Mouse (Mus musculus) embryonic facial prominence, embryonic 11.5 days (tissue): Measurements from ENCODE around the gene Cdiptos. TPM values are rescaled to one million over a fixed set of nuclear protein-coding genes. Genes with fewer than 3 reads are reported as not detected.

Experiments used
- ATAC-seq: fragments of 200-750 bp; cut with Nextera tagmentation; replicated peaks from 2 replicates; pipeline ENCODE4 v1.8.0; 2017; ENCODE audit warnings: low read depth; ENCODE audit not compliant: insufficient number of reproducible peaks, low FRiP score, low TSS enrichment
- DNase-seq: peaks from one replicate; pipeline ENCODE4 v3.0.0-alpha.2; 2015; ENCODE audit warnings: low spot score
- H3K27ac ChIP-seq: fragments of 300-500 bp; sonication (generic); replicated peaks from 2 replicates; pipeline ENCODE4 v1.5.1; 2014; ENCODE audit warnings: mild to moderate bottlenecking, low read depth, low read length, control low read depth
- H3K27me3 ChIP-seq: fragments of 300-500 bp; sonication (generic); 2 replicates; pipeline ENCODE4 v1.6.1; 2014; ENCODE audit warnings: mild to moderate bottlenecking, low read length, moderate library complexity, mixed read lengths; ENCODE audit not compliant: control insufficient read depth, insufficient read depth
- H3K36me3 ChIP-seq: fragments of 300-500 bp; sonication (generic); replicated peaks from 2 replicates; pipeline ENCODE4 v1.6.1; 2014; ENCODE audit warnings: low read depth, mild to moderate bottlenecking, low read length, moderate library complexity, mixed read lengths; ENCODE audit not compliant: control insufficient read depth, insufficient read depth
- H3K4me1 ChIP-seq: fragments of 300-500 bp; sonication (generic); 2 replicates; pipeline ENCODE4 v1.6.1; 2014; ENCODE audit warnings: low read length, mixed read lengths; ENCODE audit not compliant: control insufficient read depth, insufficient read depth
- H3K4me2 ChIP-seq: fragments of 300-500 bp; sonication (generic); 2 replicates; pipeline ENCODE4 v1.6.1; 2014; ENCODE audit warnings: low read depth, mild to moderate bottlenecking, control low read depth, low read length, moderate library complexity
- H3K4me3 ChIP-seq: fragments of 300-500 bp; sonication (generic); 2 replicates; pipeline ENCODE4 v1.5.1; 2014; ENCODE audit warnings: low read depth, low read length, control low read depth
- H3K9ac ChIP-seq: fragments of 300-500 bp; sonication (generic); replicated peaks from 2 replicates; pipeline ENCODE4 v1.6.1; 2014; ENCODE audit warnings: mild to moderate bottlenecking, control low read depth, low read length
- H3K9me3 ChIP-seq: fragments of 300-500 bp; sonication (generic); replicated peaks from 2 replicates; pipeline ENCODE4 v1.6.1; 2016; ENCODE audit warnings: mild to moderate bottlenecking, low read length, inconsistent platforms, mixed read lengths; ENCODE audit not compliant: control insufficient read depth
- WGBS: fragments of 180-500 bp; shearing (Covaris S2); extraction: QIAGEN DNeasy Blood & Tissue Kit; methylation state at CpG from one replicate; pipeline ENCODE4 v1.1.7; 2014; 5-methylcytosine and 5-hydroxymethylcytosine counted together
- polyA plus RNA-seq: library from polyadenylated mRNA; unstranded; fragments of >200 nt; fragmentation: Nextera tagmentation; extraction: Ambion mirVana; gene quantifications from 2 replicates; pipeline ENCODE4 v1.2.1, GENCODE M21; 2014

Gene Cdiptos
- polyA plus RNA-seq, 1 experiment from 2014 or later, result 2.0 TPM

DNA sequence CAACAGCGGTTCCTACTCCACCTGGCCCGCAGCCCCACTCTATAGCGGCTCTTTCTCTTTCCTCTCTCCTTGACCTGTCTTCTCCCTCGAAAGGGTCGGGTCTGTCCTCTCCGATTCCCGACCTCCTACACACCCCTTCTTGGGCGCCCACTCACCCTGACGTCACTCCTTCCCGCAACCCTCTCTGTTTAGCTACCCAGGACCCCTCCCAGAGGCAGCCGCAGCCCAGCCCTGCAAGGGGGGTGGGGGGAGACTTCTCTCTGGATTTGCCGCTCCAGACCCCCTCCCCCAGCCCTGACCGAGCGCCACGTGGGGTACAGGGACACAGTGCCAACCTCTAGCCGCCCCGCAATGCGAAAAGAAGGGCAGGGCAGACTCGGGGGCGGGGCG, 26.5 kb downstream of the Cdiptos start, which contains the start of gene Asphd1:
TSS of gene Asphd1 (minus strand) at position 180 of the 390 bp plus-strand sequence.
- Histone ChIP-seq H3K36me3 (no peaks in the 10 kb centered on the region), H3K4me2 (peak within 1 kb of the TSS; percentile 88), H3K4me1 (peaks cover 2% of the 10 kb centered on the region; the same call in 1 of the 2 replicates), H3K9me3 (no peaks in the 10 kb centered on the region), H3K4me3 (peak within 1 kb of the TSS; percentile 32), H3K9ac (0 out of 2 replicates have a peak within 1 kb of the TSS, but pooled peaks have one; percentile 22), H3K27me3 (peaks cover 13% of the 10 kb centered on the region), H3K27ac (no peak within 1 kb of the TSS)
- WGBS, result 2% methylated on average over 21 of the region's 21 CpGs
- DNase-seq (peak; percentile 6), ATAC-seq (peak; percentile 65)

DNA sequence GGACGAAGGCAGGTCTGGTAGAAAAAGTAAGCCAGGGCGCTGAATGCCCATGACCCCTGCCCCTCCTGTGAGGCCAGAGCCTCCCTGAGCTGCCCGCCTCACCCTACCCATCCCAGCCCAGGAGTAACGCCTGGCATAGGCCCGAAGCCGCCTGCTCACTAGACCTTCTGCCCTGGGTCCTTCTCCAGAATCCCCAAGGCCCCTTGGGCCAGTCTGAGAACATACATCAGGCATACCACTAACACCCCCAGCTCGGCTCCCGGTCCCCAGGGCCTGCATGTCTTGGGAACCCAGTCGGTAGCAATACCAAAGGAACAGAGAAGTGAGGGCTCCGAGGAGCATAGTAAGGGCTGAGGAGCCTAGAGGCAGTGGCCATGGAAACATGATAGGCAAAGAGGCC, 27.3 kb downstream of the Cdiptos start:
- Histone ChIP-seq H3K27me3 (peaks cover 13% of the 10 kb centered on the region), H3K9ac (no peak overlapping the region), H3K27ac (no peak overlapping the region), H3K4me2 (no peak overlapping the region), H3K36me3 (no peaks in the 10 kb centered on the region), H3K9me3 (no peaks in the 10 kb centered on the region), H3K4me1 (peaks cover 2% of the 10 kb centered on the region; the same call in 1 of the 2 replicates), H3K4me3 (no peak overlapping the region)
- DNase-seq (no peak), ATAC-seq (no peak)
- WGBS, result 79% methylated on average over 10 of the region's 10 CpGs

DNA sequence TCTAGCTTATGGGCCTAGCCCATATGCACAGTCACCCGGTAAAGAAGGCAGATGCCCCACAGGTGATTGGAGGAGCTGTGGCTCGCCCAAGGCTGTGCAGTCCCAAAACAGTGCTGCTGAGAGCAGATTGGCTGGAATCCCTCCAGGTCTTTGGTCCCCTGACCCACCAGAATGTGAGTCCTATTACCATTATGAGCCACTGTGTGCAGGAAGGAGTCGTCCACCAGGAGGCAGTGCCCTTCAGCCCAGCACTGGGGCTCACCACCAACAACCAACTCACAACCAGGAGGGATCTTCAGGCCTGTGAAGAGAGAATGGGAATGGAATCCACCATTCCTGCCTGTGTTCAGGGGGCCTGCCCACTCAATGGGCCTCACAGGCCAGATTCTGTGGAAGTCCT, 29.4 kb downstream of the Cdiptos start:
- no peak for ATAC-seq
- 40% methylated on average over 3 of the region's 3 CpGs for WGBS
- no peak overlapping the region for H3K27ac ChIP-seq
- H3K27me3 ChIP-seq, result peaks cover 7% of the 10 kb centered on the region
- H3K4me1 ChIP-seq, result 0 out of 2 replicates have a peak, but pooled peaks cover 2% of the 10 kb centered on the region
- DNase-seq, result peak; percentile 43
- no peak overlapping the region for H3K4me3 ChIP-seq
- H3K4me2 ChIP-seq, result no peak overlapping the region
- H3K36me3 ChIP-seq, result no peaks in the 10 kb centered on the region
- no peak overlapping the region for H3K9ac ChIP-seq
- H3K9me3 ChIP-seq, result no peaks in the 10 kb centered on the region

DNA sequence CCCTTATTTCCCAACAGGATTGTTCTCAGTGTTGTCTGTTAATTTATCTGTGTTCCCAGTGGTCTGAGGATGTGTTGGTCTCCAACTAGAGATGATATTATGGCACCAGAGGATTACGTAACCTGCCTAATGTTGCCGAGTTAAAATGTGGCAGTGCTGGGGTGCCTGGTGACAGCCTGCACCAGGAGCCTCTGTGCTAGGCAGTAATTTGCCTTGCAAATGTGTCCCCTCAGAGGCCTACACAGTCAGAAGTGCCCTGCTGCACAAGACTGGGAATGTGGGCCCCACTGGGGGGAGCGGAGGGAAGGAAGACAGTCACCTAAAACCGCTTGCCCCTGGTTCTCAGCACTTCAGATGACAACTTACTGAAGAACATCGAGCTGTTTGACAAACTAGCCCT, 34.1 kb downstream of the Cdiptos start:
- H3K36me3 ChIP-seq, result peaks cover 2% of the 10 kb centered on the region; the same call in 1 of the 2 replicates
- H3K27me3 ChIP-seq, result no peaks in the 10 kb centered on the region
- no peak for DNase-seq
- H3K4me1 ChIP-seq, result no peaks in the 10 kb centered on the region
- no peak overlapping the region for H3K4me3 ChIP-seq
- H3K27ac ChIP-seq, result no peak overlapping the region
- ATAC-seq, result no peak
- no peaks in the 10 kb centered on the region for H3K9me3 ChIP-seq
- 81% methylated on average over 5 of the region's 5 CpGs for WGBS
- H3K9ac ChIP-seq, result no peak overlapping the region
- no peak overlapping the region for H3K4me2 ChIP-seq

DNA sequence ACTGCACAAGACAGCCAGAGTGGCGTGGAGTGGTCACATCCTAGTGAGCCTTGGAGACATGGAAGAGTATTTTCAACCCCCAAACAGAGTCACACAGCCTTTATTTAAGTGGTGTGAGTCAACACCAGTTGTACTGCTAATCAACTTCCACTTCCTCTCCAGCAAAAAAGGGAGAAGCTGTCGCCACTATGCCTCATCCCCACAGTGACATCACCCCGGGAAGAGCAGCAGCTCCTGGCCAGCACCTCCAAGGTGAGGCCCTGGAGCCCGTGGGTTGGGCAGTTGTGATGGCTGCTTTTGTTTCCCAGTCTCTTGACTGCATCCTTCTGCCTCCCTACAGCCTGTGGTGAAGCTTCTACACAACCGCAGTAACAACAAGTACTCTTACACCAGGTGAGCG, 34.7 kb downstream of the Cdiptos start:
- Histone ChIP-seq H3K4me2 (no peak overlapping the region), H3K9ac (no peak overlapping the region), H3K4me3 (no peak overlapping the region), H3K36me3 (peaks cover 2% of the 10 kb centered on the region; the same call in 1 of the 2 replicates), H3K27ac (no peak overlapping the region), H3K9me3 (no peaks in the 10 kb centered on the region), H3K27me3 (no peaks in the 10 kb centered on the region), H3K4me1 (no peaks in the 10 kb centered on the region)
- no peak for DNase-seq
- 45% methylated on average over 6 of the region's 6 CpGs for WGBS
- ATAC-seq, result no peak

DNA sequence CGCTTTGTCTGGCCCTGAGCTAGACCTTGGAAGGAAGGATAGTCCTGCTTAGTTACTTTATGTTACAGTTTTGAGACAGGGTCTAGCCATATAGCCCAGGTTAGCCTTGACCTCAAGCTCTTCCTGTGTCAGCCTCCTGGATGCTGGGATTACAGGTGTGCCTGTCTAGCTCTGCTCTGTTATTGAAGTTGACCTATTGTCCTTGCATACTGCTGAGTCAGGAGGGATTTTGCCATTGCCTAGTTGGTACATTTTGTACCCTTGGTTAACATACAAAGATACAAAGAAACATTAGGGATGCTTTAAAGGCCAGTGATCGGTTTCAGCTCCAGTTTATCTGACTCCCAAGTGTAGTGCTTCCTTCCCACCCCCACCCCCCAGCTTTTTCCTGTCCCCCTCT, 43.2 kb downstream of the Cdiptos start:
- no peak for ATAC-seq
- Histone ChIP-seq H3K4me3 (no peak overlapping the region), H3K27me3 (no peaks in the 10 kb centered on the region), H3K9me3 (no peaks in the 10 kb centered on the region), H3K27ac (no peak overlapping the region), H3K4me2 (no peak overlapping the region), H3K4me1 (no peaks in the 10 kb centered on the region), H3K9ac (no peak overlapping the region), H3K36me3 (no peaks in the 10 kb centered on the region; the same call in 1 of the 2 replicates)
- DNase-seq, result no peak
- 92% methylated on average over 2 of the region's 2 CpGs for WGBS

DNA sequence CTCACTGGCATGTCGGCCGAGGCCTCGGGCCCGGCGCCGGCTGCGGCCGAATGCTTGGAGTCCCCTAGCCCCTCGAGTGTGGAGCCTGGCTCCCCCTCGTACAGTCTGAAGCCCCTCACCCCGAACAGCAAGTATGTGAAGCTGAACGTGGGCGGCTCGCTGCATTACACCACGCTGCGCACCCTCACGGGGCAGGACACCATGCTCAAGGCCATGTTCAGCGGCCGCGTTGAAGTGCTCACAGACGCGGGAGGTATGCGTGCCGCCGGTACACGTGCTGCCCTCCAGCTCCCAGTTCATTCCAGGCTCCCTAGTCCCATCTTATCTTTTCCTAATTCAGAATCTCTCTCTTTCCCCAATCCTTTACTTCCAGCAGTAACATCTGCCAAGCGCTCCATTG, 46.9 kb downstream of the Cdiptos start:
- Histone ChIP-seq H3K27me3 (no peaks in the 10 kb centered on the region), H3K4me1 (no peaks in the 10 kb centered on the region), H3K36me3 (no peaks in the 10 kb centered on the region), H3K9ac (peak overlapping the region; percentile 79), H3K4me3 (peak overlapping the region; percentile 83), H3K27ac (no peak overlapping the region), H3K4me2 (peak overlapping the region; percentile 88), H3K9me3 (no peaks in the 10 kb centered on the region)
- under 1% methylated on average over 27 of the region's 27 CpGs for WGBS
- DNase-seq (no peak), ATAC-seq (peak; percentile 80)

DNA sequence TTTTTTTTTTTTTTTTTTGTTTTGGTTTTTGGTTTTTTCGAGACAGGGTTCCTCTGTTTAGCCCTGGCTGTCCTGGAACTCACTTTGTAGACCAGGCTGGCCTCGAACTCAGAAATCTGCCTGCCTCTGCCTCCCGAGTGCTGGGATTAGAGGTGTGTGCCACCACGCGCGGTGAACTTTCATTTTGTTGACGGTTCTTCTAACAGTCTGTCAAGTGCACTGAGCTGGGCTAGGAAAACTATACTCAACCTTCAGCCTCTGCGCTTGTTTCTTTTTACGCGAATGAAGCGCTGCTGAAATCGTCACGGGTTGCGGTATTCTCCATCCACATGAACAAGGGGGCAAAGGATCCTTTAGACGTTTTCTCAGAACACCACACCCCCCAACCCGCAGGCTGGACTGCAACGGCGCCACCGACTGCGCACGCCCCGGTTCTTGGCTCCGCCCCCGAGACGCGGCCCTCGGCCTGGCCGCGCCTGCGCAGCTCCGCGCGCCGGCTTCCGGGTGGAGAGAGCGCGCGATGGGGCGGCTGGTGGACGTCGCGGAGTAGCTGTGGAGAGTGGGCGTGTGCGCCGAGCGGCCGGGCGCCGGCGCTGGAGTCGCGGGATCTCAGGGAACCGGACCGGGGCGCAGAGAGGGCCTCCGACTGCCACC, 47.4 kb downstream of the Cdiptos start, which contains the start of gene Kctd13:
TSS of gene Kctd13 (plus strand) at position 496 of the 654 bp plus-strand sequence.
- peak; percentile 93 for DNase-seq
- 4% methylated on average over 56 of the region's 56 CpGs for WGBS
- Histone ChIP-seq H3K9ac (peak within 1 kb of the TSS; percentile 79), H3K27ac (no peak within 1 kb of the TSS), H3K4me2 (peak within 1 kb of the TSS; percentile 88), H3K27me3 (no peaks in the 10 kb centered on the region), H3K4me3 (peak within 1 kb of the TSS; percentile 83), H3K36me3 (no peaks in the 10 kb centered on the region), H3K4me1 (no peaks in the 10 kb centered on the region), H3K9me3 (no peaks in the 10 kb centered on the region)
- ATAC-seq, result peak; percentile 91
